Mouse (Mus musculus): ENCODE data around the gene Plekhh2.

DNA sequence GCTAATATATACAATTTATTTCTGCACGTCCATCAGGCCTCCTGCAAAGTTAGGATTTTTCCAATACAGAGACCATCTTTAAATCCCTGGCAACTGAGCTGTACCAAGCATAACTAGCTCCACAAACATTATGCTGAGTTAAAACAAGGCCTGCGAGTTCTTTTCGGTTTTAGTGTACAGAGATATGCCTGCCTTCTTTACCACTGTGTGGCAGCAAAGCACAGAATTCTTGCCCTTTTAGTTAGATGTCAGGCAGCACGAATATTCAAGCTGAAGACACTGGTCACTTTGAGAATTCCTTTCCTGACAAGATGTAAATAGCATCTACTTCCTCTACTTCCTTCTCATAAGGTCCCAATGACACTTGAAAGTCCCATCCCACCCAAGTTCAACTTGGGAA lies 37.4 kb upstream of the Plekhh2 start:
- TF ChIP-seq POLR2A (IDR thresholded peaks at IDR 0.05; ENCODE audit: borderline replicate concordance, low read depth, low read length): no peak
- no peak for TF ChIP-seq CTCF (IDR thresholded peaks at IDR 0.05; ENCODE audit: low read depth, low read length)

Data from bone marrow macrophage, adult 2 months (primary cell).